Mouse (Mus musculus) CH12.LX (cell line): ENCODE data around the gene Aox1. TPM values are rescaled to one million over a fixed set of nuclear protein-coding genes. Genes with fewer than 3 reads are reported as not detected.
"Not testable (repeated sequence)": the region's sequence is repeated elsewhere in the genome, so short reads cannot be mapped to it uniquely, and the experiment has no call there.

Experiments
- DNase-seq: peaks from one replicate; pipeline ENCODE4 v3.0.0-alpha.2; 2013; ENCODE audit errors: extremely low read depth
- H3K27ac ChIP-seq: 2 replicates; pipeline ENCODE4 v1.5.1; 2012; ENCODE audit warnings: low read depth, mild to moderate bottlenecking, control low read depth, moderate library complexity; ENCODE audit not compliant: insufficient read depth
- H3K27me3 ChIP-seq: replicated peaks from 2 replicates; pipeline ENCODE3; 2012; ENCODE audit warnings: inconsistent platforms
- H3K36me3 ChIP-seq, 2 experiments: replicated peaks in 1 of 2; 2 replicates each; pipeline versions ENCODE3 to v1.6.1; 2012; ENCODE audit warnings: inconsistent platforms in 1 of 2, low read length in 1 of 2, mild to moderate bottlenecking in 1 of 2, mixed read lengths in 1 of 2, moderate library complexity in 1 of 2; ENCODE audit not compliant: control insufficient read depth in 1 of 2, insufficient read depth in 1 of 2
- H3K4me1 ChIP-seq, 2 experiments: 2 replicates each; pipeline ENCODE4 v1.6.1; 2012; ENCODE audit warnings: inconsistent platforms in 1 of 2, moderate library complexity in 1 of 2; ENCODE audit not compliant: insufficient read depth in 2 of 2, control insufficient read depth in 1 of 2
- H3K4me2 ChIP-seq: 2 replicates; pipeline ENCODE4 v1.6.1; 2012; ENCODE audit warnings: low read depth, mild to moderate bottlenecking, control low read depth; ENCODE audit not compliant: poor library complexity, insufficient read depth, severe bottlenecking
- H3K4me3 ChIP-seq, 3 experiments: fragments of 150-350 bp in 1 of 3; sonication (generic) in 1 of 3; replicated peaks in 1 of 3; 2 replicates each; pipeline versions ENCODE3 to v1.5.1; 2011 to 2012; ENCODE audit warnings: low read depth in 2 of 3, low read length in 2 of 3, mild to moderate bottlenecking in 2 of 3, moderate library complexity in 2 of 3, control low read depth in 1 of 3, improper control_type of control experiment in 1 of 3, inconsistent platforms in 1 of 3, mixed read lengths in 1 of 3; ENCODE audit not compliant: poor library complexity in 1 of 3
- H3K79me2 ChIP-seq: replicated peaks from 2 replicates; pipeline ENCODE4 v1.6.1; 2012; ENCODE audit warnings: mild to moderate bottlenecking, moderate library complexity; ENCODE audit not compliant: control insufficient read depth, poor library complexity, insufficient read depth, severe bottlenecking; ENCODE audit errors: extremely low read depth
- H3K9ac ChIP-seq: 2 replicates; pipeline ENCODE4 v1.6.1; 2012; ENCODE audit warnings: low read depth, mild to moderate bottlenecking, control low read depth, moderate library complexity; ENCODE audit not compliant: insufficient read depth
- H3K9me3 ChIP-seq: replicated peaks from 2 replicates; pipeline ENCODE3; 2012; ENCODE audit warnings: low read length, inconsistent platforms, mixed read lengths
- BHLHE40 ChIP-seq: IDR thresholded peaks from 2 replicates; pipeline ENCODE4 v1.6.1; 2011; ENCODE audit warnings: mild to moderate bottlenecking, low read depth, low read length, improper control_type of control experiment
- CHD1 ChIP-seq: IDR thresholded peaks from 2 replicates; pipeline ENCODE4 v1.6.1; 2012; ENCODE audit warnings: low read depth, low read length, improper control_type of control experiment, inconsistent platforms
- ELF1 ChIP-seq: IDR thresholded peaks from 2 replicates; pipeline ENCODE4 v1.6.1; 2014; ENCODE audit warnings: low read depth, mild to moderate bottlenecking, inconsistent platforms, low read length, improper control_type of control experiment
- HCFC1 ChIP-seq: IDR thresholded peaks from 2 replicates; pipeline ENCODE4 v1.6.1; 2012; ENCODE audit warnings: low read depth, mild to moderate bottlenecking, inconsistent platforms, low read length, improper control_type of control experiment
- KAT2A ChIP-seq: IDR thresholded peaks from 2 replicates; pipeline ENCODE4 v1.6.1; 2012; ENCODE audit warnings: low read length, improper control_type of control experiment, inconsistent platforms; ENCODE audit not compliant: insufficient replicate concordance
- MAX ChIP-seq: IDR thresholded peaks from 2 replicates; pipeline ENCODE4 v1.6.1; 2011; ENCODE audit warnings: low read length, improper control_type of control experiment
- MEF2A ChIP-seq: IDR thresholded peaks from 2 replicates; pipeline ENCODE4 v1.6.1; 2014; ENCODE audit warnings: low read depth, mild to moderate bottlenecking, inconsistent platforms, low read length, improper control_type of control experiment, borderline replicate concordance
- MXI1 ChIP-seq: IDR thresholded peaks from 2 replicates; pipeline ENCODE4 v1.6.1; 2011; ENCODE audit warnings: mild to moderate bottlenecking, low read depth, low read length, improper control_type of control experiment
- SIN3A ChIP-seq: IDR thresholded peaks from 2 replicates; pipeline ENCODE4 v1.6.1; 2012; ENCODE audit warnings: low read length, improper control_type of control experiment, inconsistent platforms
- UBTF ChIP-seq: IDR thresholded peaks from 2 replicates; pipeline ENCODE4 v1.6.1; 2012; ENCODE audit warnings: low read depth, mild to moderate bottlenecking, inconsistent platforms, low read length, improper control_type of control experiment, moderate library complexity
- USF1 ChIP-seq: IDR thresholded peaks from 2 replicates; pipeline ENCODE4 v1.6.1; 2014; ENCODE audit warnings: low read depth, mild to moderate bottlenecking, inconsistent platforms, low read length, improper control_type of control experiment
- ZNF384 ChIP-seq: IDR thresholded peaks from 2 replicates; pipeline ENCODE4 v1.6.1; 2012; ENCODE audit warnings: low read depth, low read length, improper control_type of control experiment, inconsistent platforms
- dilution Hi-C: fragments of 300-500 bp; cut with MboI; formaldehyde crosslinking; loops from 2 replicates; pipeline ENCODE4 v1.14.3; 2020; ENCODE audit warnings: low sequenced_read_pairs; ENCODE audit not compliant: extremely low pct_unique_long_range_greater_than_20kb, extremely low pct_ligation_motif_present
- in situ Hi-C: fragments of 300-500 bp; cut with MboI; formaldehyde crosslinking; loops from 3 replicates; pipeline ENCODE4 v1.14.3; 2019; ENCODE audit warnings: low sequenced_read_pairs, low pct_ligation_motif_present, low pct_unique_long_range_greater_than_20kb, mixed read lengths
- polyA plus RNA-seq: library from polyadenylated mRNA; unstranded; fragments of >175 nt; gene quantifications from 2 replicates; pipeline ENCODE4 v1.2.1, GENCODE M21; 2012; ENCODE audit warnings: low read depth; ENCODE audit not compliant: insufficient read length
- total RNA-seq, 2 experiments: library from RNA; depleted of rRNA; stranded (reverse); fragments of 300-350 nt in 1 of 2; fragments of >200 nt in 1 of 2; gene quantifications; 2 replicates each; pipeline ENCODE4 v1.2.3; 2012 to 2014

Gene Aox1
- total and polyA plus RNA-seq, 3 experiments = 0.15 to 0.40 TPM; not detected in 1

DNA sequence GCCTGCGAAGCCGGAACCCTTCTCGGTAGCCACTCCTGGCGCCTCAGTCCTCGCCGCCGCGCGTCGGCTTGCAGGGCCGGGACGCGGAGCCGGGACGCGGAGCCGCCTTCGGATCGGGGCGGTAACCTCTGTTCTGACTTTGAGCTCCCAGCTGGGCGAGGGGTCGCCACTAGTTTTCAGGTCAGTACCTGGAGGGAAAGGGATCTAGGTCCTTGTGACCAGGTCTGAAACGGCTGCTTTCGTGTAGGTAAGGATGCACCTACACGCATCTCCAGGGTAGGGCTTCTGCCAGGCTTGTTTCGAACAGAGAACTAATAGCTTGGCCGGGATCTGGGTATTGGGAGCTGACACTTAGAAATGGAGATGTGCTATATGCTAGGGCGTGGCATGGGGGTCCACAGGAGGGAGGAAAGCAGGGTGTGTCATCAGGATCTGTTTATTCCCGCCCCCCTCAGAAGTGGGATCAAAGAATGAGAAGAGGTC, 33.6 kb upstream of the Aox1 start:
- Histone ChIP-seq H3K27me3 (no peaks in the 10 kb centered on the region), H3K4me1 (peaks cover 0 to 18% of the 10 kb centered on the region in 2 experiments; a peak in 1 of 4 replicates), H3K9ac (peak overlapping the region; percentile 81), H3K9me3 (no peaks in the 10 kb centered on the region), H3K79me2 (peaks cover 31% of the 10 kb centered on the region), H3K4me3 (peak overlapping the region; percentile 75 to 81 (median 76)), H3K36me3 (peaks cover 0 to 16% of the 10 kb centered on the region in 2 experiments), H3K27ac (peak overlapping the region; percentile 7; the same call in 1 of the 2 replicates), H3K4me2 (peak overlapping the region; percentile 97)
- TF ChIP-seq ZNF384 (no peak), HCFC1 (no peak), KAT2A (no peak), MXI1 (no peak), MEF2A (0 out of 2 replicates have a peak, but pooled peaks have one; percentile 25), UBTF (peak; percentile 81; the same call in 1 of the 2 replicates), MAX (peak; percentile 7; the same call in 1 of the 2 replicates), USF1 (no peak), SIN3A (peak; percentile 6), BHLHE40 (no peak), ELF1 (no peak)
- dilution Hi-C loops = no loop called here
- in situ Hi-C loops = no loop called here
- peak; percentile 17 for DNase-seq

DNA sequence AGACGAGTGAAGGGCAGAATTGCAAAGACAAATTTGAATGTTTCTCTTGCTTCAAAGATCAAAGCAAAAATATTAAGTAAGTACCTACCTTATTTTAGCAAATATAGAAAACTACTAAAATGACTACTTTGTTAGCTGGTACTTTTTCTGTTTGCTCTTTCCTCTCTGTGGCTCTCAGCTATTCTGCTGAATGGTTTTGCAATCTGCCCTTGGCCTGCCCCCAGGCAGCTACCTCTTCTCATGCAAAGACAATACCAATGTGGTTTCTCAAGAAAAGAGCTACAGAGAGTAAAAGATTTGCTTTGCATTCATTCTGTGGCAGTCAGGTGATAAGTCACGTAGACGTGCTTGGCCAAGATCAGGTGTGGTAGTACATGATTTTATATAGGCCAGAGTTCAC, 31.6 kb upstream of the Aox1 start:
- Histone ChIP-seq H3K36me3 (peaks cover 0 to 29% of the 10 kb centered on the region in 2 experiments), H3K4me2 (peak overlapping the region; percentile 97), H3K9ac (peak overlapping the region; percentile 81), H3K4me3 (no peak overlapping the region), H3K27ac (no peak overlapping the region), H3K4me1 (peaks cover 0 to 18% of the 10 kb centered on the region in 2 experiments; a peak in 1 of 4 replicates), H3K9me3 (no peaks in the 10 kb centered on the region), H3K27me3 (no peaks in the 10 kb centered on the region), H3K79me2 (peaks cover 31% of the 10 kb centered on the region)
- dilution Hi-C loops = no loop called here
- DNase-seq = no peak
- in situ Hi-C loops = no loop called here
- TF ChIP-seq BHLHE40 = 0 out of 2 replicates have a peak, but pooled peaks have one; percentile 26
- TF ChIP-seq USF1 = no peak
- TF ChIP-seq CHD1 = peak; percentile 27; the same call in 1 of the 2 replicates
- TF ChIP-seq MEF2A = 0 out of 2 replicates have a peak, but pooled peaks have one; percentile 16

- in situ Hi-C loops, H3K4me3 ChIP-seq, H3K79me2 ChIP-seq, H3K27ac ChIP-seq, H3K4me2 ChIP-seq, H3K4me1 ChIP-seq, H3K27me3 ChIP-seq, H3K9me3 ChIP-seq, H3K9ac ChIP-seq, DNase-seq, dilution Hi-C loops: not testable (repeated sequence)
- peaks cover 8 to 48% of the 10 kb centered on the region in 2 experiments for H3K36me3 ChIP-seq
Measured at GRCm38 (mm10) chr1:58006388-58006787, 23.3 kb upstream of the Aox1 start.
